Mouse (Mus musculus) spleen, postnatal 36 days (tissue): ENCODE measurements around the gene Kcng3.

ENCODE experiments used
- DNase-seq, 2 experiments: peaks; one replicate each; pipeline ENCODE4 v3.0.0; 2022; ENCODE audit warnings: low spot score in 2 of 2, mixed read lengths in 1 of 2

Gene Kcng3

DNA sequence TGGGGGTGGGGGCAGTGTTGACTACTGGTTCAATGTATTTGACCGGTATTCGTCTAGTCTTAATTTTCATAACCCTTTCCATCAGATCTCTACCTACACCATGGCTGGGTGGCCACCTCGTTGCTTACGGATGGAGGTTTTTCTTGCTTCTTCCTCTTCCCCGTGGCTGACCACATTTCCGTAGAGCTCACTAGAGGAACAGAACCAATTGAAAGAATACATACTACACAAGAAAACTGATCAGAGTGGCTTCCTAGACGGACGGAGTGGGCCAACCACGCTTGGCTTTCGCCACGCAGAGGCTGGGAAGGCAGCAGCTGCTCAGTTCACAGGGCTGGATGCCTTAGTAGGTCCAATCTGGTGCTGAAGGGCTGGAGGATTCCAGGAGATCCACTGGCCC lies 75.9 kb downstream of the Kcng3 start:
- DNase-seq: no peak

DNA sequence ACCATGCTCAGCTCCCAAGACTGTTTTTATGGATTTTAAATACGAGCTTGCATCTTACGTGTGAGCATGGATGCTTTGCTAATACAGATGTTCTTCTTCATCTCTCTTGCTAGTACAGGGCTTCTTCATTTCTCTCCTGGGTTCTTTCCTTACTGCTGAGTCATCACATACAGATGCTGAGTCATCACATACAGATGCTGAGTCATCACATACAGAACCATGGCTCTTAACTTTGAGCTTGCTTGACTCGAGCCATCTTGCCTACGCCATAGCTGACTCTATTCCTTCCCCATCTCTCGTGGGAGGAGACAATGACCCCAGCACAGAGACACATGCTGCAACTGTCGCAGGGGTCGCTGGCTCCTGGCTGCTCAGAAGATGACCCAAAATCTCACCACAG lies 76.7 kb downstream of the Kcng3 start:
- no peak for DNase-seq

GRCm38 (mm10) chr17:83548501-83549233 lies 83.0 kb downstream of the Kcng3 start:
- peak in 1 of 2 experiments; percentile 14 for DNase-seq

DNA sequence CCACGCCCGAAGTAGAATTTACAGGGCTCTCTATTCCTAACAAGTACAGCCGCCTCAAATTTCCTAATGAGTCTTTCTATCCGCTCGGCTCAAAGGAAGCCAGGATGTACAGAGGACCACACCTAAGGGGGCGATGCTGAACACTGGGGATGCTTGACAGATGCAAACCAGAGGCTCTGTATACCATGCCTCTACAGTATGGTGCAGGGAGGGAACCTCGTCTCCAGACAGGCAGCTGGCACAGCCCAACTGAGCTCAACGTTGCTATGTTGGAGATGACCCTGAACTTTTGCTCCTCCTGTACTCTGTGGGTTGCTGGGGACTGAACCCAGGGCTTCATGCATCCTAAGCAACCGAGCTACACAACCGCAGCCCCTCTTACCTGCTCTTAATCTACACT lies 84.5 kb downstream of the Kcng3 start:
- no peak for DNase-seq

DNA sequence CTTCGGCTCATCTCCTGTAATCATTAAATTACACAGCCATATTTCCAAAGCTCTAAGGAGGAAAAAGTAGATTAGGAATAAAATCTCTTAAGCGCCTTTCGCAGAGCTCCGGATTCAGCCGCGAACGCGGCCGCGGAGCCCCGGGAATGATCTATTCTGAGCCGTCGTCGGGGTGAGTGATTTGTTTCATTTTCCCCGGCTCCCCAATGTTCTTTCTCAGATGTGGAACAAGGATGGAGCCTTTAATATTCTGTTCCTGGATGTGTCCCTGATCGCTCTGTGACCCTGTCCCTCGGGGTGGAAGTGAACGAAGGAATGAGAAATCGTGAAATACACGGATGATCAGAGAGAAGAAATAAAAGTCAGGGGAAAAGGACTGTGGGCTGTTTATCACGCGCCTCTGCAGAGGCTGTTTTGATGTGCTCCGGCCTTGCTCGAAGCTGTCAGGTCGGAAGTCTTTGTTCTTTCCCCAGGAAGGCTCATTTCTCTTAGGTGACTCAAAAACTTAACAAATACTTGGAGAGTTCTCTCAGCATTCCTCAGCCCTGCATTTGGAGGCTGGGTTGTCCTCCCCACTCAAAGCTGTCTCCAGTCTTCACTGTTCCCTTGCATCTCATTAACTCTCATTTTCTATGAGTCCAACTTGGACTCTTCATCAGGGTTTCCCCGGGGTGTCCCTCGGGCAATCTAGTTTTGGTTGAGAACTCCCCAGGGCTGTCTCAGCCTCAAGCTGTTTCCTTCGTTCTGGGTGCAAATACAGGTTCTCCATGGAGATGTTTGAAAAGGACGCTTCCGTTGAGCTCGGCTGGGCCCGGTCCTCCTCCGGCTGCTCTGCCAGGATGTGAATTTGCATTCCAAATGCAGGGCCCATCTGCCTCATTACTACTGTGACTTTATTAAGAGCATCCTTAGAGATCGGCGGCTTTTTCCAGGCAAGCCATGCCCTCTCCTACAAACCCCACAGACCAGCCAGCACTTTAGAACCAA lies 85.6 kb downstream of the Kcng3 start:
- peak in 1 of 2 experiments; percentile 9 for DNase-seq

- no peak for DNase-seq
These were observed 86.4 kb downstream of the Kcng3 start for GRCm38 (mm10) chr17:83545259-83545658.

DNA sequence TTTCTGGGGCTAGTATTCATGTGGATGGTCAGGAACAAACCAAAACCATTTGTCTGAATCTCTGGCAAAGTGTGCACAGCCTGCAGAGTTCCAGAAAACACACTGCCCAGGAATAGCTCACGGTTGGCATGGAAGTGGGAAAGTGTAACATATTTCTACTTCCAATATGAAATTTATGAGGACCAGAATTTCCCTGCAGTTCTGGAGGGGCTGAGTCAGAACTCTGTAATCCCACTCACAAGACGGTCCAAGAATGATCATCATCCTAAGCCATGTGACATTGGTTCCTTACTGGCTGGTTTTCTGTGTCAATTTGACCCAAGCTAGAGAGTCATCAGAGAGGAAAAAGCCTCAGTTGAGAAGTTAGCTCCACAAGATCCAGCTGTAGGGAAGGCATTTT lies 89.3 kb downstream of the Kcng3 start:
- DNase-seq: no peak

GRCm38 (mm10) chr17:83539262-83540037 lies 92.2 kb downstream of the Kcng3 start:
- DNase-seq: no peak

DNA sequence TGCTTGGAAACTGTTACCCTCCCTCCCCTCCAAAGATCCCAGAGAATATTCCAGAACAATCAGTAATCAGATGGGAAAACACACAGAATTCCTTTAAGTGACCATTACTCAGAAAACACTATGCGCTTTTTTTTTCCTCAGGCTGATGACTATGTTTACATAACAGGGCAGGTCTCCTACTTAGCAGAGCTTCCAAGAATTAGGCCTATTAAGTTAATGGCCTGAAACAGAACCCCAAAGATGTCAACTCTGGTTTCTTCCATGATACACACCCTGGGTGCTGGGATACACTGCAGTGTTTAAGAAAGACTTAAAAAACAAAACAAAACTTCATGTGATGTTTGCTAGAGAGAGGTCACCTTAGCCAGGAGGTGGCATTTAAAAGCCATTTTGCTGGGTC lies 93.0 kb downstream of the Kcng3 start:
- no peak for DNase-seq

- DNase-seq: no peak
These were observed 93.6 kb downstream of the Kcng3 start for GRCm38 (mm10) chr17:83538141-83538540.
